Mouse (Mus musculus): ENCODE measurements at regions not wholly inside any gene's neighbourhood (a gene's known extent, or its start where the extent isn't known, plus 50 kb on each side); places are given as distances from the start of the nearest gene placed in this dataset.
A peak's percentile ranks its signal among the peaks of the same experiment; 100 is the strongest.
"Not testable (repeated sequence)": the region's sequence is repeated elsewhere in the genome, so short reads cannot be mapped to it uniquely, and the experiment has no call there.

DNA sequence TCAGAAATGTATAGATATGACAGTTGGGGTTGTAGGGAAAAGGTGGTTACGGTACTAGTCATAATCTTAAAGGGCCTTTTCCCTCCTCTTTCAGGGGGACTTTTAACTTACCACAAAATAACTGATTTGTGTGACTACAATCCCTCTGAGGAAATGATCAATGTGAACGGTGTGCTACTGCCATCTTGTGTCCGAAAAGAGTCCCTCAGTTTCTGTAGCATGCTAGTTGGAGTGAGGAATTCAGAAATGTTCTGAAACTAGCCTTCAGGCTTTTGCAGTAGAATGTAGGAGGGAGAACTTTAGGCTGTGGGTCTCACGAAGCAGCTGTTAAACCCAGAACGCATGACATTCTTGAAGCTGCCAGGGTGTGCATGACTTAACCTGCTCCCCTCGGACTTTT, 471.5 kb upstream of the N6amt1 start:
- ATAC-seq (replicated peaks in 1 of 2; ENCODE audit: insufficient read depth in 1 of 2, low FRiP score in 2 of 2, low TSS enrichment in 1 of 2, low read depth in 1 of 2, poor library complexity in 2 of 2, severe bottlenecking in 2 of 2), result peak in 1 of 2 experiments; percentile 39; a peak in 1 of 4 replicates

DNA sequence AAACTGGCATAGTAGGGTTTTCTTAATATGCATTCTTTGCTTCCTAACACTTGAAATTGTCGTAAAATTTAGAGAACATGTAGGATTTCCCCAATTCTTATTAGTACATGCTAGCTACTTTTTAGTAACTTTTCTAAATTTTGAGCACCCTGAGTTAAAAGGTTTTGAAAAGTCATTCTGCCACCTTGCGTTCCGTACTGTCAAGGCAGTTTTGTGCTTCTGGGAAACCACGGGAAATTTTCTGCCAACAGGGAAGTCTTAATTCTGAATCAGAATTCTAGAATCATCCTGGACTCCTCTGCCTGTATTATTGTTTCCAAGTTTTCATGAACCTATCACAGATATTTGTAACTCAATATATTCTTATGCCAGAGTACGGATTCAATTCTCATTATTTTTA, 472.4 kb upstream of the N6amt1 start:
- no peak for ATAC-seq (replicated peaks in 1 of 2; ENCODE audit: insufficient read depth in 1 of 2, low FRiP score in 2 of 2, low TSS enrichment in 1 of 2, low read depth in 1 of 2, poor library complexity in 2 of 2, severe bottlenecking in 2 of 2)

DNA sequence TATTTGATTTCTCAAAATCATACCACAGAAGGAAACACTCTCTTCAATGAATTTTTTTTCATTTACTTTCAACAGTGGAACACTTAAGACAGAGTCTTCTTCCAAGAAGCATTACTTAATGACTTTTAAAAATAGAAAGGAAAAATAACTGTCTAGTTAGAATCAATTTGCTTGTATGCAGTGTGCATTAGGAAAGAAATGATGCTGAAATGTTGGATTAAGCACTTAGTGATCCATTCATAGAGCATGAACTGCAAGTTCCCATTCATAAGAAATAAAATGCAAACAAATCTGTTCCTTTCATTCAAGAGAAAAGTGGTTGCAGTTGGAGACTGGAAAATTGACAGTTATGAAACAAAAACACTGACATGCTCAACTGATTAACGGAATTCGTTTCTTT, 493.2 kb upstream of the N6amt1 start:
- ATAC-seq (replicated peaks in 1 of 2; ENCODE audit: insufficient read depth in 1 of 2, low FRiP score in 2 of 2, low TSS enrichment in 1 of 2, low read depth in 1 of 2, poor library complexity in 2 of 2, severe bottlenecking in 2 of 2), result no peak

DNA sequence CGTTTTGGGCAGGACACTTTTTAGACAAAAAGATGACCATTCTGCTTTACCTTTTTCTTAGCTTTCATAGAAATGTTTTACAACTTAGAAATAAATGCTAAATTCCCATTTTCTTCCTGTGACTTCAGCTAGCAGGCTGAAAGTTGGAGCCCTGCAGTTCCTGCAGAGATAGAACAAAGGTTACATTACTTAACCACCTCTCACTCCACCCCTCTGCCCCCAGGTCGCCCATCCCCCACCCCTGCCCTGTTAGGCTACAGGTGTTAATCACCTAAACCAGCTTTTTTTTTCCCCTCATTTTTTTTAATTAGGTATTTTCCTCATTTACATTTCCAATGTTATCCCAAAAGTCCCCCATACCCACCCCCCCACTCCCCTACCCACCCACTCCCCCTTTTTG, 498.1 kb upstream of the N6amt1 start:
- ATAC-seq (replicated peaks in 1 of 2; ENCODE audit: insufficient read depth in 1 of 2, low FRiP score in 2 of 2, low TSS enrichment in 1 of 2, low read depth in 1 of 2, poor library complexity in 2 of 2, severe bottlenecking in 2 of 2), result no peak

DNA sequence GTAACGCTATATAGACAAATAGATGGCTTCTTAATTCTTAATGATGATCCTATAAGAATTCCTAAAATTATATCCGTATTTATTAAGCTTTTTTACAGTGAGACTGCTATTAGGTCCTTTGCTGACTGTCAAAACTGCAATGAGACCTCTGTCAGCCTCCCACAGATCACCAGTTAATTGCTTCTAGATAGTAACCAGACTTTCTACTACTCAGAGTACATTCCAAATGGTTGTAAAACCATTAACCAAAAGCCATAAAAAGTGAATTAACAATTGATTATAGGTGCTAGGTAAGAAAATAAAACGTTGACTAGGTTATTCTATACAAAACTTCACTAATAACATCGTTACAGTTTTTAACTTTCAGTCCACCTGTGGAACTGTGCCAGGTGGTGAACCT, 498.7 kb upstream of the N6amt1 start:
- ATAC-seq (replicated peaks in 1 of 2; ENCODE audit: insufficient read depth in 1 of 2, low FRiP score in 2 of 2, low TSS enrichment in 1 of 2, low read depth in 1 of 2, poor library complexity in 2 of 2, severe bottlenecking in 2 of 2), result no peak

DNA sequence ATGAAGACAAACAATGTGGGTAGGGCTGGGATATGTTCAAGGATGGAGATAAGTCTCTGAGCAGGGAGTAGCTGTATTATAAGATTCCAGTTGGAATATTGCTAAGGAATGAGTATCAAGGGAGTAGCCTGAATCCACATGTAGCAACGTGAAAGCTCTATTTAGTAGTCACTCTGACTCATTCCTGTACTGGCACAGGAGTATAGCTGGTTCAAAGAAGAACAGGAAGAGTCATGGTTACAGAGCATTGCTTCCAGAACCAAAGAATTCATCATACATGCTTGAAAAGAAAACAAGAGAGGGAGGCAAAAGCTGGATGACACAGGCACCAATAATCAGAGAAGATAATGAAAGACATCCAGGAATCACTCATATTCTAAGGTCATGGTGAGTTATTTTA, 500.6 kb upstream of the N6amt1 start:
- no peak for ATAC-seq (replicated peaks in 1 of 2; ENCODE audit: insufficient read depth in 1 of 2, low FRiP score in 2 of 2, low TSS enrichment in 1 of 2, low read depth in 1 of 2, poor library complexity in 2 of 2, severe bottlenecking in 2 of 2)

DNA sequence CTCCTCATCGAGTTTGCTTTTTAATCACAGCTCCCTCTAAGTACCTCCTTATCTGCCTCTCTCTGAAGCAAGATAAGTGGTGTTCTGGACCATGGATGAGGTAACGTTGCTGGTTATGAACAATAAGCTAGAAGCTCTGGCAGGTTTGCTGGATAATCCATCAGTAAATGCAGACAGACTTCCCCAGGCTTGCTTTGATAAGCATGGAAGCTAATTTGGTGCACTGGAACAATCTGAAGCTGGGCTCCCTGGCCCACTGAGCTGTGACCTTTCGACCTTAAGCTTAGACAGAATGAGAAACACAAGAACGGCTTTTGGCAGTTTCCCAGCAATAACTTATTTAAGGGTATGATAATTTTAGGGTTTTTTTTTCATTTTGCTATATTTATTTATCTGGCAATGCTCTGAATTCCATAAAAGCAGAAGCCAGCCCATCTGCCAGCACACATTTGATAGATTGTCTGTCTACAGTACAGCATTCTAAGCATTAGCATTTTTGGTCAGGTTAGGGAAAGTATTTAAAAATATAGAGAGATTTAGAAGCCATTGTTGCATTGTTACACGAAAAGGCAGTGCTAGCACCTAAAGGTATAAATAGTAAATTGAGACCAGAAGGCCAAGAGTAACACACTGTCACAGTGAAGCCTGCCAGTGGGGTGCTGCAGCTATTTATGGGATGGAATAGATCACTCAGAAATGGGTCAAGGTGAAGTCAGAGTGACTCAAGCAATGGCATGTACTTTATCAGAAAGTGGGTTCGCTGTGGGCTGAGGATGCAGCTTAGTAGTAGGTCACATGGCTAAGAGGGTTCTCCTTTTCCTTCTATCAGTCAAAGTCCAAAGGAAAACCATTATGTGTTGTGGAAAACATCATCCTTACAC, 515.3 kb upstream of the N6amt1 start:
- no peak for ATAC-seq (replicated peaks in 1 of 2; ENCODE audit: insufficient read depth in 1 of 2, low FRiP score in 2 of 2, low TSS enrichment in 1 of 2, low read depth in 1 of 2, poor library complexity in 2 of 2, severe bottlenecking in 2 of 2)

DNA sequence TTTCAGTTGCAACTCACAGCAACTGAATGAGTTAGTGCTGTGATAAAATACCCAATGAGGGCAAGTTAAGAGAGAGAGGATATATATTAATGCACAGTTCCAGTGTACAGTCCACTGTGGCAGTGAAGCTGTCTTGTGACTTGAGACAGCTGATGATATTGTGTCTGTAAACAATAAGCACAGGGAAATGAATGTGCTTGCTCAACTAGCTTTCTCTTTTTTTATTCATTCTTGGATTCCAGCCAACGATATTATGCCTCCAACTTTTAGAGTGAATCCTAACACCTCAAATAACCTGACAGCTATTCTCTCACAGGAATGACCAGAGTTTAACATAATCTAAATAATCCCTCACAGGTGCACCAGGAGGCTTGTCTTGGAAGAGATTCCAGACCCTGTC, 526.3 kb upstream of the N6amt1 start:
- ATAC-seq (replicated peaks in 1 of 2; ENCODE audit: insufficient read depth in 1 of 2, low FRiP score in 2 of 2, low TSS enrichment in 1 of 2, low read depth in 1 of 2, poor library complexity in 2 of 2, severe bottlenecking in 2 of 2), result no peak

DNA sequence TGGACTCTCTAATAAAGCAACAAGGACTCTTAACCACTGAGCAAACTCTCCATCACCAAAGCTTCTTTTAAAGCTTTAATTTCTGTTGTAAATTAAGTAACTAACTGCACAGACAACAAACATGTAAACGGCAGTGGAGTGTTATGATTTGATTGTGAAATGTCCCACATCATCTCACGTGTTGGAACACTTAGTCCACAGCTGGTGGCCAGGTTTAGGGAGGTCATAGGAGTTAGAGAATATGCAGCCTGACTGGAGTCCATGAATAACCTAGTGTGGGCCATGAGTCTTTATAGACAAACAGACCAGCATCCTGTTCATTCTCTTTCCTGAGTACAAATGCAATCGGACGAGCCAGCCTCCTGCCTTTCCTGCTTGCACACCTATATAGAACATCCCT, 527.3 kb upstream of the N6amt1 start:
- ATAC-seq (replicated peaks in 1 of 2; ENCODE audit: insufficient read depth in 1 of 2, low FRiP score in 2 of 2, low TSS enrichment in 1 of 2, low read depth in 1 of 2, poor library complexity in 2 of 2, severe bottlenecking in 2 of 2), result no peak

DNA sequence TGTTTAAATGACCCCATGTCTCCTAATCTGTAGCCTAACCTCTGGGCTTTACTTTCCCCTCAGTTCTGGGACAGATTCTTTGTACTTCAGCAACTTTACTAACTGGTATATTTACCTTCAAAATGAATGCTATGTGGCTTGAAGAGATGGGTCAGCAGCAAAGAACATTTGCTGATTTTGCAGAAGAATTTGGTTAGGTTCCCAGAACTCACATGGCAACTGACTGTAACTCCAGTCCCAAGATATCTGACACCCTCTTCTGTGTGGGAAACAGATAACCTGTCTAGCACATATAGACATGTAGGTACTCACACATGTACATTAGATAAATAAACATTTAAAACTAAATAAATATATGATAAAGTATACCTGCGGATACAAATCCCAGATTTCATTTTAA, 530.5 kb upstream of the N6amt1 start:
- ATAC-seq (replicated peaks in 1 of 2; ENCODE audit: insufficient read depth in 1 of 2, low FRiP score in 2 of 2, low TSS enrichment in 1 of 2, low read depth in 1 of 2, poor library complexity in 2 of 2, severe bottlenecking in 2 of 2), result no peak

DNA sequence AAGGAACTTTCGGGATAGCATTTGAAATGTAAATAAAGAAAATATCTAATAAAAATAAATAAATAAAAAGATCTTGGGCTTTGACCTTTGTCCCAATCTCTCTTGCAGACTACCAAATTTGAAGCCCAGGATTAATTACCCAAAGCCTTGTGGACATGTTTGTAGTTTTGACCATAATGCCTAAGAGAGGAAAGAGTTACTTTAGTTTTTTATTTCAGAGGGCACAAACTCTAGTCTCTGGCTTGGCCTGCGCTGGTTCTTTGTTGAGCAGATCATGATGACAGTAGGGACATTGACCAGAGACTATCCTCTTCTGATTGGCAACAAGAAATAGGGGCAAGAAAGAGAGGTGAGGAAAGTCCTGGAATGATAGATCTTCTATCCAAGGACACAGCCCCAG, 532.4 kb upstream of the N6amt1 start:
- no peak for ATAC-seq (replicated peaks in 1 of 2; ENCODE audit: insufficient read depth in 1 of 2, low FRiP score in 2 of 2, low TSS enrichment in 1 of 2, low read depth in 1 of 2, poor library complexity in 2 of 2, severe bottlenecking in 2 of 2)

DNA sequence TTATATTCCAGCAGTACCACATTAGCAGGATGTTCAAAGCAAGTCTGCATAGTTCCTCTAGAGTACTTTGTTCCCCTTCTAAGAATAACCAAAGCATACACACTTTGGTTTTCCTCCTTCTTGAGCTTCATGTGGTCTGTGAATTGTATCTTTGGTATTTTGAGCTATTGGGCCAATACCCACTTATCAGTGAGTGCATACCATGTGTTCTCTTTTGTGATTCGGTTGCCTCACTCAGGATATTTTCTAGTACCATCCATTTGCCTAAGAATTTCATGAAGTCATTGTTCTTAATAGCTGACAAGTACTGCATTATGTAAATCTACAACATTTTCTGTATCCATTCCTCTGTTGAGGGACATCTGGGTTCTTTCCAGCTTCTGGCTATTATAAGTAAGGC, 535.3 kb upstream of the N6amt1 start:
- not testable (repeated sequence) for ATAC-seq (replicated peaks in 1 of 2; ENCODE audit: insufficient read depth in 1 of 2, low FRiP score in 2 of 2, low TSS enrichment in 1 of 2, low read depth in 1 of 2, poor library complexity in 2 of 2, severe bottlenecking in 2 of 2)

DNA sequence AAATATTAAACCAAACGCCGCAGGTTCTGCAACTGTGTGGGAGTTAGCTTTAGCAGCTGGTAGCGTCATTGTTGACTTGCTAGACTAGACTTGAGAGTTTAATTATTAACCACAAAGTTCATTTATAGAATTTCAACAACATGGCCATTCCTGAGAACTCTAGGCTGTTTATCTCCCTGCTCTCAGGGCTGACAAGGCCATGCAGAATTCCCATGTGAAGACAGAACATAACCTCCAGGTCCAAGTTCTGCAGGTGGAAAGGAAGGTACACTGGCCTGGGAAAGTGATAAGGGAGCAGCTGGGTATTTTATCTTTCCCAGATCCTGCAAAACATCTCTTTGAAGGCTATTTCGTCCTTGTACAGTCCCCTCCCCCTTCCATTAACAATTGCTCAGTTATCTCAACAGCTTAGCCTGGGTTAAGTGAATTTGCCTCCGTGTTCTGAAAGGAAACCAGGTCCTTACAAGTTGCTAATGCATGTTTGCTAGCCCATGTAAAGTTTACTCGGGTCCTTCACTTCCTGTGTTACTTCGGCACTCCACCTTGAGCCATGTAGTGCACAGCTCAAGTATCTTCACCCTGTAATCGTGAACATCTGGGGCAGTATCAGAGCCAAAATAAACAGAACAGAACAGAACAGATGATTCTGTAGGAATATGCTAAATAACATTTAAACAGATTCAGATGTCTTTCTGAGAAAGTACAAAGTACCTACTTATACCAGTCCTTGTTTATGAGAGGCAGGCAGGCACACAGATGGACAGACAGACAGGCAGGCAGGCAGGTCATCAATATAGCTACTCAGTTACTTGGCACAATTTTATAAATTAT, 537.0 kb upstream of the N6amt1 start:
- ATAC-seq (replicated peaks in 1 of 2; ENCODE audit: insufficient read depth in 1 of 2, low FRiP score in 2 of 2, low TSS enrichment in 1 of 2, low read depth in 1 of 2, poor library complexity in 2 of 2, severe bottlenecking in 2 of 2), result no peak

DNA sequence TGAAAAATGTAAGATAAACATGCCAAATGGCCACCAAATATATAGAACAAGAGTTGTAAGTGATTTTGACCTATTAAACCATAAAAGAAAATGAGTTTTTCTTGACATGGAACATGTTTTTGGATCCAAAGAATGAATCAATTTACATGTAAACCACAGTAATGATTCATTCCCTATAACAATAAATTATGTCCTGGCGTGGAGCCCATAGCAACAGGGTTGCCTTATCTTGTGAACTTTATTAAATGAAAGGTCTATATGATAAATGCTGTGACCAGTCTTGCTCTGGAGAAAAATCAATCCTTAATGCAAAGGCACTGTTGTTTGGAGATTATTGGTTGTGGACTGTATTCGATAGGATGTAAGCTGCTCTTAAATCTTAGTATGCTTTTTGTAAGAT, 538.0 kb upstream of the N6amt1 start:
- no peak for ATAC-seq (replicated peaks in 1 of 2; ENCODE audit: insufficient read depth in 1 of 2, low FRiP score in 2 of 2, low TSS enrichment in 1 of 2, low read depth in 1 of 2, poor library complexity in 2 of 2, severe bottlenecking in 2 of 2)

DNA sequence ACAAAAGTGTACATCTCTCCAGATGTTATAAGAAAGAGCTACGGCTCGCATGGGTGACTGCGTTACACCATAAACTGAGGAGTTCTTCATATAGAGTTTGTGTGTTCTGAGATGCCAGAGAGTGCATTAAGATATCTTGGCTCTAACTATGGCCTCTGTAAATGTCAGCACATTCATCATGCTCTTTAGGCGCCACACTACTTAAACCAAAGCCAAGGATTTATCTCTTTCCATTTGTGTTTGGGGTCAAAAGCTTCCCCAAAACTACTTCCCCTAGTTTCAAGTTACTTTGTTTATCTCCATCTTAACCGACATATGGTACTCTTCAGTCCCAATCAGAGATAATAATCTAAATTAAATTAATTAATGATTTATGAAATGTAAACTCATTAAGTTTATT, 541.3 kb upstream of the N6amt1 start:
- ATAC-seq (replicated peaks in 1 of 2; ENCODE audit: insufficient read depth in 1 of 2, low FRiP score in 2 of 2, low TSS enrichment in 1 of 2, low read depth in 1 of 2, poor library complexity in 2 of 2, severe bottlenecking in 2 of 2), result no peak

DNA sequence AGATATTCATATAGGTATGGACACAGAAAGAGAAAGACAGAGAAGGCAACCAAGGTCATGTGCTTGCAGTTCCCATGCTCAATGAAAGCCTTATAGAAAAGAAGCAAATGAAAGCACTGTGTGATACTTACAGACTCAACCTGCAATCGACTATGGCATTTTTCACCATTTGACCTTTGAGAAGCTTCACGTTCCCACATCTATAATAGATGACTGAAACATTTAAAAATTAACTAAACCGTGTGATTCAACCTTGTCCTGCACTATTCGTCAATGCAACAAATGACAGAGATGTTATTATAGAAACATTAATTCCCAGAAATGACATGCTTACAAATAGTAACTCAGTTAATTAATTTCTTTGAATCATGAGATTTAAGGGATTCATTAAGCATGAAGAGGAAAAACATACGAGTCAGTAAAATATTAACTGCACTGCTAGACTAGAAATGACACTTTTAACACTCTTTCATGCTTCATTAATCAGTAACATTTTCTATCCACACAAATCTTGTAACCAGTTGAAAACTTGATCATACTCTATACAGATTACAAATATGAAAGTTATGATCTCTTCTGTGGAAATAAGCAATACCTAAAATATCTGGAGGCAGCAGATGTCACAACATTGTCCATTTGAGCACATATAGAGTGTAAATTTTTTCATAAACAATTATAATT, 545.2 kb upstream of the N6amt1 start:
- ATAC-seq (replicated peaks in 1 of 2; ENCODE audit: insufficient read depth in 1 of 2, low FRiP score in 2 of 2, low TSS enrichment in 1 of 2, low read depth in 1 of 2, poor library complexity in 2 of 2, severe bottlenecking in 2 of 2), result no peak

DNA sequence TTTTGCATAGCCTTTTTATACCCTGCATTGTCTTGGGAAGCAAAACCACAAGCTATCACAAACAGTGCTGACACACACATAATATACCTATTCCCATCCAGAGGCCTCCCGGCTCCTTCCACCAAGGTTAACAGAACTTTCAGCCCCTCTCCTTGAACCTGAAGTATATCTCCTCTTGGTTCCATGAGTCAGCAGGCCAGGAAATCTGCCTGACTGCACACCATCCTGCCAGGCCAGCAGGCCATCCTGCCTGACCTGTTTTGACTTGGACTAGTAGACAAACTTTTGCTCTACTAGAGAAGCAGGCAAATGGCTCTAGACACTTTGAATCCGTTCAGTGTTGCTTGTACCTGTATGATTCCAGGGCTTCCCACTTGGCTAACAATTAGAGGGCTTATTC, 547.6 kb upstream of the N6amt1 start:
- no peak for ATAC-seq (replicated peaks in 1 of 2; ENCODE audit: insufficient read depth in 1 of 2, low FRiP score in 2 of 2, low TSS enrichment in 1 of 2, low read depth in 1 of 2, poor library complexity in 2 of 2, severe bottlenecking in 2 of 2)

DNA sequence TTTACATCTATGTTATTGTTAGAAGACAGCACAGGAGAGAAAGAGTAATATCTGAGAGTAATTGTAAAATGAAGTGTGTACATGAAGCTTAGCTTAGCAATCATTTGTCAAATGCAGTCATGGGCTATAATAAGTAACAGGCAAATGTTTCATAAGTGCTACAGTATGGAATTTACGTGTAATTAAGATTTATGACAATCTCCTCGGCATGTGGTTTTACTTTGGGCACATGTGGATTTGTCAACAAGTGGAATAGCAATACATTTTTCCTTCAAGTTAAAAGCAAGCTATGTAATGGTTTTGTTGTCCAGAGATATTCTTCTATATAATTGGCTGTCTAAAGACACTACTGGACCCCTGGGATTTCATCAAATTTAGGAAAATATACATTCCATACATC, 577.9 kb upstream of the N6amt1 start:
- ATAC-seq (replicated peaks in 1 of 2; ENCODE audit: insufficient read depth in 1 of 2, low FRiP score in 2 of 2, low TSS enrichment in 1 of 2, low read depth in 1 of 2, poor library complexity in 2 of 2, severe bottlenecking in 2 of 2), result no peak

Data from hematopoietic stem cell, adult 5-6 weeks (primary cell).